Mouse (Mus musculus) c-Kit-positive CD71-negative TER-119-negative erythroid progenitor cells, embryonic 14.5 days (primary cell): ENCODE measurements around the gene BC017158.

Experiments used
- DNase-seq: peaks from one replicate; pipeline ENCODE4 v3.0.0-alpha.2; 2013; ENCODE audit warnings: low read depth

The BC017158 gene

GRCm38 (mm10) chr7:128309216-128309615 is 11.2 kb upstream of the BC017158 start:
- no peak for DNase-seq

GRCm38 (mm10) chr7:128307851-128308250 is 9.9 kb upstream of the BC017158 start:
- DNase-seq, result no peak

DNA sequence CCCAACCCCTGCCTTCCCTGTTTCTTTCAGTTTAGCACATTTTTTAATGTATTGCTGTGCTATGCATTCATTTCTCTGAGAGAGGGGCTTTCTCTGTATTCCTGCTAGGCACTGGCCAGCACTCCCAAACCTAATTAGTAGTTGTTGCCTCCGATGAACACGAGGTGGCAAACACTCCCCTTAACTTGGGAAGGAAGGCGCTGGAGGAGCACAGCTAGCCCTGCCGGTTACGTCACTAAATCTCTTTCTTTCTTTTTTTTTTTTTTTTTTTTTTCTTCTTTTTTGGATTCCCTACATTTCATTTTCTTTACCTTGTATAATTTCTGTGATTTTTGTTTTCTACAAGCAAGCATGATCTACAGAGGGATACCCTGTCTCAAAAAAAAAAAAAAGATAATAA is 6.9 kb upstream of the BC017158 start:
- DNase-seq, result no peak

GRCm38 (mm10) chr7:128304198-128304597 is 6.2 kb upstream of the BC017158 start:
- no peak for DNase-seq

DNA sequence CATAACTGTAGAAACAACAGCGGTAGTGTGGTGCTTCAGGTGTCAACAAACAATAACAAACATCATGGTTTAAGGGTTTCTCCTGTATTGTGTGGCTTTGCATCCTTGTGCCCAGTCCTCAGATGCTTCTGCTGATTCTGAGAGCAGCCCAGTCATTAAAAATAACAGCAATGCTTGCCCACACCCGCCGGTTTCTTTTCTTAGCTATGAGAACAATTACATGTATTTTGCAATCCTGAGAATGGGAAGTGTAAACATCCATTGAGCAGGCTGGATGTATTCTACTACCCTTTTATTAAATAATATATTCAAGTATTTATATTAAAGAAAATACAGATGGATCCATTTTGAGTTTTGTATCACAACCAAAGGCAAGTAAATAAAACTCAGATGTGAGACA is 4.2 kb upstream of the BC017158 start:
- DNase-seq, result no peak

GRCm38 (mm10) chr7:128300952-128301351 is 3.0 kb upstream of the BC017158 start:
- DNase-seq, result no peak

GRCm38 (mm10) chr7:128298481-128299342 is 742 bp upstream of the BC017158 start:
- DNase-seq, result no peak

GRCm38 (mm10) chr7:128297291-128297616 is 716 bp downstream of the BC017158 start:
- no peak for DNase-seq

- DNase-seq, result no peak
Measured at GRCm38 (mm10) chr7:128296514-128296913, 1.5 kb downstream of the BC017158 start.

DNA sequence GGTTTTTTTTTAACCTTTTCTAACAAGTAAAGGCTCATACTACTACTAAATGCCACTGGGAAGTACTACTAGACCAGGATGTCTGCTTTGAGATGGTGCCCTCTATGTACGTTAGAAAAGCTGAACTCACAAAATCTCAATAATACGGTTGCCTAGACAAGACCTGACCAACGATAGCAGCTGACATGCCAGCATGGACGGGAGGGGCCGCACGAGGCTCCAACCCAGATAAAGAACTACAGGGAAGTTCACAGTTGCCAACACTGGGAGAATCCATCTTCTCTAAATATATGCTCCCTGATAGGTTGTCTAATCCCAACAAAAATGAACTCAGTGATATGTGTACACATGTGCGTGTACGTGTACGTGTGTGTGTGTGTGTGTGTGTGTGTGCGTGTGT is 3.2 kb downstream of the BC017158 start:
- no peak for DNase-seq

- no peak for DNase-seq
Measured at GRCm38 (mm10) chr7:128288923-128289544, 8.9 kb downstream of the BC017158 start.

DNA sequence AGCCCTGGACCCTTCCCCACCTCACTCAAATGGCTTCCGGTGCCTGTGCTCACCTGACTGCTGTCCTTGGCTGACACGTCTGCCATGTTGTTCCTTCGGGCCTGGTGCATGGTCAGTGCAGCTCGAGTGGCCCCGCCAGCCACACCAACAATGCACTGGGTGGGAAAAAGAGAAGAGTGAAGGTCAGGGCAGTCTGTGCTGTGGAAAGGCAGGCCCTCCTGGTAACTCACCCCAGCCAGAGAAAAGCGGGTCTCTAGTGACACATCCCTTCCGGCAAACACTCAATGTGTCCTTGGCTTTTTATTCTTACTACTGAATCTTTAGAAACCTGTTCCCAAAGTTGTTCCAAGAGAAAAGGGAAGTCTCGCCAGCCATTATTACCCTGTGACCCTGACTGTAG is 12.9 kb downstream of the BC017158 start:
- no peak for DNase-seq

- no peak for DNase-seq
Measured at GRCm38 (mm10) chr7:128284047-128284446, 13.9 kb downstream of the BC017158 start.

- no peak for DNase-seq
Measured at GRCm38 (mm10) chr7:128282532-128283244, 15.3 kb downstream of the BC017158 start.

DNA sequence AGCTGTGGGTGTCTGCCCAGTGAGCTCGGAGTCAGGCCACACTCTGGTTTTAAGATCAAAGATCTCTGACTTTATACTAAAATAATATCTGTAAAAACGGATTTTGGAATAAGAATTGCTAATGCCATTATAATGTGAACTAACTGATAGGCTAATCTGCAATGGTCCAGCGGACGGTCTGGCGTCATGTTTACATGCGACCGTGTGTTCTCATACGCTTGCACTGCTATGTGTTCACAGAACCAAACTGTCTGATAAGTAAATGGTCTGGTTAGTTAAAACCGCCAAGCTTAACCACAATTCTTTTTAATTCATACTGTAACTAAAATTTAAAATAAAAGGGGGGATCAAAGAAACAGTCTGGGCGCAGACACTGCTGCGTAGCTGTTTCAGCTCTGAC is 16.2 kb downstream of the BC017158 start:
- DNase-seq, result no peak

DNA sequence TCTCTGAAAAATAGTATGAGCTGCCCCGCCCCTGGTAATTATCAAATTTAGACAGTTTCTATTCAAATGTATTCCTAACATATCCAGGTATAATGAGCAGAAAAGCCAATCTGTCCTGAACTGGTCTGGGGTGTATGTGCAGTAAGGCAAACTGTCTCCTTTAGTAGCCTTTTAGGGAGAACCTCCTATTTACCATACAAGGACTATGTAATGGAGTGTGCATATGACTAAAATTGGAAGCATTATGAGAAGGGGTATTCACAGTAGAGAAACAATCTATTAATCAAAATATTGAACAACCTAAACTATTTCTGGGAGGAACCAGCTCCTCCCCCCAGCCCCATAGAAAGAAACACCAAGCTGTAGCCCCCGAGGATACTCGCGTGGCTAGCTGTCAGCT is 18.2 kb downstream of the BC017158 start:
- no peak for DNase-seq

- no peak for DNase-seq
Measured at GRCm38 (mm10) chr7:128276051-128276450, 21.9 kb downstream of the BC017158 start.

- no peak for DNase-seq
Measured at GRCm38 (mm10) chr7:128271496-128271895, 26.5 kb downstream of the BC017158 start.

- no peak for DNase-seq
Measured at GRCm38 (mm10) chr7:128270431-128270850, 27.5 kb downstream of the BC017158 start.

- DNase-seq, result no peak
Measured at GRCm38 (mm10) chr7:128267813-128268212, 30.2 kb downstream of the BC017158 start.

DNA sequence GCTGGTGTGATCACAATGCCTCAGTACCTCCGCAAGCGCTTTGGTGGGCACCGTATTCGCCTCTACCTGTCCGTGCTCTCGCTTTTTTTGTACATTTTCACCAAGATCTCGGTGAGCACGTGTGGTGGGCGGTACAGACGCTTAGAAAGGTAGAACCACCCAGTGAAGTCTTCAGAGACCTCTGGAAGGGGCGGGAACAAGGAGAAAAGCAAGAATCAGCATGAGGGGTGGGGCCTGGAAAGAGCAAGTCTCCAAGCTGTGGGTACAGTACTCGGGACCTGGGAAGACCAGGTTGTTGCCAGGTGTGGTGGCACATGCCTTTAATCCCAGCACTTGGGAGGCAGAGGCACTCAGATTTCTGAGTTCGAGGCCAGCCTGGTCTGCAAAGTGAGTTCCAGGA is 30.6 kb downstream of the BC017158 start:
- no peak for DNase-seq

DNA sequence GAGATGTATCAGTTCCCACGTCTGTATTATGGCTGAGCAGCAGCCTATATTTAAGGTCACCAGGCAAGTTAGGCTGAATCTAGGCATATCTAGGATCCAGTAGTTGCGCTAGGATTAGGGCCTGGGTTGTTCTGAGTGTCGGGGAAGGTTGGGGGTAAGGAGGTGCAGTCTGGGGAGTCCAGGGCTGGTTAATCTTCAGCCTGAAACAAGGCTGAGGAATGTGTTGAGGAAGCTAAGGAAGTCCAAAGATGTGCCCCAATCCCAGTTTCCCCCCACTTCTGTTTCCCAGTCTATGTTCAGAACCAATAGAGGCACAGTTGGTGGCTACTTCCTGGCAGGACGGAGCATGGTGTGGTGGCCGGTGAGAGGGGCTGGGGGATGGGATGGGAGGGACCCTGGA is 31.9 kb downstream of the BC017158 start:
- no peak for DNase-seq

GRCm38 (mm10) chr7:128265411-128265810 is 32.6 kb downstream of the BC017158 start, which contains the start of gene Slc5a2:
Gene Slc5a2, plus strand, starts transcription at chr7:128265657.
- no peak for DNase-seq
